ENCODE assay signal across 9 mouse cellular contexts in genomic region chr5:131430109-131430508, GRCm38 (mm10).
DNase-seq lines count a peak whose midpoint lies in the region; ATAC-seq lines count a peak whose summit lies in the region.
"Had no signal": no experiment of that assay in that cellular context is flagged by ENCODE, and none has a peak within 500 bp of the region (broad histone marks: within the 10 kb centered on the region; RNA-seq: fewer than 3 reads in every experiment).

No protein-coding gene starts in this region.

- 21% methylated on average over 8 of the region's 8 CpGs for WGBS in lung, embryonic 16.5 days

- H3K4me1 ChIP-seq in lung, embryonic 16.5 days (replicated peaks; ENCODE audit: control insufficient read depth, insufficient read depth, low read length), result no peaks in the 10 kb centered on the region

- H3K27ac ChIP-seq in lung, embryonic 16.5 days (ENCODE audit: low read length), result no peak overlapping the region

- H3K27me3 ChIP-seq in lung, embryonic 16.5 days (ENCODE audit: control insufficient read depth, insufficient read depth, low read depth, low read length), result no peaks in the 10 kb centered on the region; the same call in 1 of the 2 replicates

- H3K4me2 ChIP-seq in lung, embryonic 16.5 days (ENCODE audit: low read depth, low read length), result peak overlapping the region; percentile 20; the same call in 1 of the 2 replicates

- DNase-seq in urinary bladder, postnatal 25 days (ENCODE audit: low spot score), result peak; percentile 48
- DNase-seq in urinary bladder, adult 2 months (ENCODE audit: low spot score), result no peak
- peak; percentile 81 to 85 for DNase-seq in cerebellum, adult 18-20 months
- peak; percentile 39 to 48 for DNase-seq in frontal cortex, postnatal 25 days (ENCODE audit: low spot score in 2 of 2)
- peak; percentile 52 to 72 for DNase-seq in kidney, postnatal 25 days
- peak; percentile 60 for DNase-seq in right cerebral cortex, postnatal 14 days
- no peak for DNase-seq in natural killer cell, adult 2 months (ENCODE audit: low spot score in 2 of 2)

- ATAC-seq in lung, embryonic 16.5 days (ENCODE audit: low read depth), result peak; percentile 26; the same call in 1 of the 2 replicates

- no peak overlapping the region for H3K9ac ChIP-seq in lung, embryonic 16.5 days (ENCODE audit: low read length)

- no peak overlapping the region for H3K4me3 ChIP-seq in lung, embryonic 16.5 days (ENCODE audit: low read length)
- H3K4me3 ChIP-seq: myocyte had no signal

- H3K36me3 ChIP-seq in lung, embryonic 16.5 days (ENCODE audit: control insufficient read depth, insufficient read depth, low read length), result no peaks in the 10 kb centered on the region

- H3K9me3 ChIP-seq in lung, embryonic 16.5 days (ENCODE audit: control insufficient read depth, low read length), result no peaks in the 10 kb centered on the region

Comparison
In these comparisons a context has a peak if more than half of its experiments do, and no peak if none do; other contexts are left out.
1. DNase-seq: peak in urinary bladder, postnatal 25 days (single experiment), cerebellum, adult 18-20 months (2 of 2), frontal cortex, postnatal 25 days (2 of 2), kidney, postnatal 25 days (2 of 2) and right cerebral cortex, postnatal 14 days (single experiment); none in urinary bladder, adult 2 months (single experiment) and natural killer cell, adult 2 months (0 of 2).